Mouse (Mus musculus): ENCODE results near the gene Trim72. TPM values are rescaled to one million over a fixed set of nuclear protein-coding genes. Genes with fewer than 3 reads are reported as not detected.

Gene Trim72
- total RNA-seq, 2 experiments from 2014 or later = 0.32 to 0.58 TPM

- DNase-seq (ENCODE audit: low spot score in 2 of 2) = no peak
Measured at GRCm38 (mm10) chr7:128050739-128051138, 47.0 kb downstream of the Trim72 start.

GRCm38 (mm10) chr7:128053061-128053460 lies 49.3 kb downstream of the Trim72 start:
- no peak for DNase-seq (ENCODE audit: low spot score in 2 of 2)

- DNase-seq (ENCODE audit: low spot score in 2 of 2) = no peak
Measured at GRCm38 (mm10) chr7:128056917-128057444, 53.2 kb downstream of the Trim72 start.

GRCm38 (mm10) chr7:128057860-128058259 lies 54.1 kb downstream of the Trim72 start:
- DNase-seq (ENCODE audit: low spot score in 2 of 2) = no peak

- DNase-seq (ENCODE audit: low spot score in 2 of 2) = no peak
Measured at GRCm38 (mm10) chr7:128058576-128058975, 54.8 kb downstream of the Trim72 start.

GRCm38 (mm10) chr7:128059091-128059490 lies 55.3 kb downstream of the Trim72 start:
- DNase-seq (ENCODE audit: low spot score in 2 of 2) = no peak

Other genes starting within 250 kb of the Trim72 start
- 10 to 100 TPM; 25.9 to 29.3 TPM for gene Orai3, start 234.1 kb upstream of the Trim72 start, total RNA-seq (2021)
- gene Setd1a, start 227.3 kb upstream of the Trim72 start, total RNA-seq (2021) = 10 to 100 TPM; 35.4 to 44.6 TPM
- gene Gm49388, start 218.3 kb upstream of the Trim72 start, total RNA-seq (2021) = 1 to 10 TPM; 4.1 to 5.2 TPM
- 1 to 10 TPM; 6.3 to 7.8 TPM for gene Hsd3b7, start 203.3 kb upstream of the Trim72 start, total RNA-seq (2021)
- 10 to 100 TPM; 65.6 to 68.6 TPM for gene Stx4a, start 179.7 kb upstream of the Trim72 start, total RNA-seq (2021)
- 100 to 1,000 TPM; 335 to 338 TPM for gene Stx1b, start 179.4 kb upstream of the Trim72 start, total RNA-seq (2021)
- gene Zfp646, start 127.7 kb upstream of the Trim72 start, total RNA-seq (2021) = 10 to 100 TPM; 34.6 to 35.9 TPM
- 10 to 100 TPM; 20.9 to 25.7 TPM for gene Zfp668, start 127.1 kb upstream of the Trim72 start, total RNA-seq (2021)
- 1 to 10 TPM; 2.8 to 3.3 TPM for gene Prss53, start 113.0 kb upstream of the Trim72 start, total RNA-seq (2021)
- not detected for gene Gm21974, start 108.5 kb upstream of the Trim72 start, total RNA-seq (2021)
- gene Vkorc1, start 108.3 kb upstream of the Trim72 start, total RNA-seq (2021) = 10 to 100 TPM; 22.9 to 30.8 TPM
- 10 to 100 TPM; 41.4 to 42.4 TPM for gene Bckdk, start 99.9 kb upstream of the Trim72 start, total RNA-seq (2021)
- 10 to 100 TPM; 29.8 to 30.9 TPM for gene Kat8, start 91.4 kb upstream of the Trim72 start, total RNA-seq (2021)
- under 1 TPM; 0.25 to 0.46 TPM for gene Prss8, start 73.8 kb upstream of the Trim72 start, total RNA-seq (2021)
- 10 to 100 TPM; 10.3 to 10.5 TPM for gene Prss36, start 57.2 kb upstream of the Trim72 start, total RNA-seq (2021)
- 100 to 1,000 TPM; 279 to 285 TPM for gene Fus, start 36.5 kb upstream of the Trim72 start, total RNA-seq (2021)
- 1 to 10 TPM; 2.1 to 3.2 TPM for gene Pycard, start 10.1 kb upstream of the Trim72 start, total RNA-seq (2021)
- 10 to 100 TPM; 11.0 to 11.2 TPM for gene Itgam, start 58.7 kb downstream of the Trim72 start, total RNA-seq (2021)
- gene Gm49368, start 58.7 kb downstream of the Trim72 start, total RNA-seq (2021) = under 1 TPM in 1 of 2 experiments, not detected in 1; 0.25 TPM
- gene Itgax, start 125.6 kb downstream of the Trim72 start, total RNA-seq (2021) = under 1 TPM; 0.13 to 0.59 TPM
- gene Itgad, start 150.4 kb downstream of the Trim72 start, total RNA-seq (2021) = under 1 TPM; 0.20 to 0.71 TPM
- 1 to 10 TPM; 4.7 TPM for gene Cox6a2, start 202.4 kb downstream of the Trim72 start, total RNA-seq (2021)
- gene Armc5, start 233.4 kb downstream of the Trim72 start, total RNA-seq (2021) = 10 to 100 TPM; 11.5 to 12.6 TPM
- 1 to 10 TPM; 3.3 TPM for gene 9130023H24Rik, start 234.1 kb downstream of the Trim72 start, total RNA-seq (2021)
- 10 to 100 TPM in 1 of 2 experiments, 1 to 10 TPM in 1; 9.2 to 12.0 TPM for gene Tgfb1i1, start 242.9 kb downstream of the Trim72 start, total RNA-seq (2021)